Mouse (Mus musculus) forebrain, embryonic 12.5 days (tissue): Measurements from ENCODE around the gene Ahcyl1. TPM values are rescaled to one million over a fixed set of nuclear protein-coding genes. Genes with fewer than 3 reads are reported as not detected.

Source experiments
- ATAC-seq: fragments of 200-750 bp; cut with Nextera tagmentation; 2 replicates; pipeline ENCODE4 v1.8.0; 2017; ENCODE audit warnings: moderate TSS enrichment; ENCODE audit not compliant: low FRiP score
- H3K27ac ChIP-seq: fragments of 300-500 bp; sonication (generic); 2 replicates; pipeline ENCODE4 v1.5.1; 2016; ENCODE audit warnings: mild to moderate bottlenecking
- H3K27me3 ChIP-seq: fragments of 300-500 bp; sonication (generic); 2 replicates; pipeline ENCODE4 v1.6.1; 2016; ENCODE audit warnings: mild to moderate bottlenecking
- H3K36me3 ChIP-seq: fragments of 300-500 bp; sonication (generic); replicated peaks from 2 replicates; pipeline ENCODE4 v1.6.1; 2016; ENCODE audit warnings: mild to moderate bottlenecking
- H3K4me1 ChIP-seq: fragments of 300-500 bp; sonication (generic); 2 replicates; pipeline ENCODE4 v1.6.1; 2016
- H3K4me2 ChIP-seq: fragments of 300-500 bp; sonication (generic); 2 replicates; pipeline ENCODE4 v1.6.1; 2016; ENCODE audit warnings: mild to moderate bottlenecking, moderate library complexity
- H3K4me3 ChIP-seq: fragments of 300-500 bp; sonication (generic); replicated peaks from 2 replicates; pipeline ENCODE4 v1.5.1; 2016; ENCODE audit warnings: mild to moderate bottlenecking
- H3K9ac ChIP-seq: fragments of 300-500 bp; sonication (generic); 2 replicates; pipeline ENCODE4 v1.6.1; 2016; ENCODE audit warnings: mild to moderate bottlenecking
- H3K9me3 ChIP-seq: fragments of 300-500 bp; sonication (generic); 2 replicates; pipeline ENCODE4 v1.6.1; 2016
- WGBS: fragments of 180-500 bp; shearing (Covaris S2); methylation state at CpG from one replicate; pipeline ENCODE4 v1.1.7; 2016; 5-methylcytosine and 5-hydroxymethylcytosine counted together
- polyA plus RNA-seq: library from polyadenylated mRNA; unstranded; fragments of >200 nt; fragmentation: Nextera tagmentation; extraction: Ambion mirVana; gene quantifications from 2 replicates; pipeline ENCODE4 v1.2.1, GENCODE M21; 2016

Ahcyl1 gene
- polyA plus RNA-seq, 1 experiment from 2014 or later: 124 TPM

DNA sequence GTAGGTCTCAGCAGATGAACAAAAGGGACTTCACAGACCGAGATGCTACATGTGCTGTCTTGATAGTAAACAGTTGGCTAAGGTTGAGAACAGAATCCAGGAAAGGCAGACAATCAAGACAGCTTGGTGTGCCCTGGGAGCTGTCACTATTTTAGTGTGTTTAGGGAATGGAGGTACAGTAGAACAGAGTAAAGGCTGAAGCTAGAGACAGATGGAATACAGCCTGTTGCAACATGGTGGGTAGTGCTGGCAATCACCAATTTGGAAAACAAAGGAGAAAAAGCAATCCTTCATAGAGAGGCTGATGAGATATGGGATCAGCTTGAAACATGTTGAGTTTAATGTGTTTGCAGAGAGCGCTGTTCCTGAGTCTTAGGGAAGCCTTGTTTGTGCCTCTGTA is 4.3 kb upstream of the Ahcyl1 start:
- Histone ChIP-seq H3K4me3 (no peak overlapping the region), H3K4me1 (peaks cover 4% of the 10 kb centered on the region; the same call in 1 of the 2 replicates), H3K27ac (no peak overlapping the region), H3K4me2 (no peak overlapping the region), H3K27me3 (no peaks in the 10 kb centered on the region), H3K9ac (no peak overlapping the region), H3K36me3 (no peaks in the 10 kb centered on the region), H3K9me3 (no peaks in the 10 kb centered on the region)
- 89% methylated on average over 2 of the region's 2 CpGs for whole genome bisulfite sequencing
- ATAC-seq: no peak

DNA sequence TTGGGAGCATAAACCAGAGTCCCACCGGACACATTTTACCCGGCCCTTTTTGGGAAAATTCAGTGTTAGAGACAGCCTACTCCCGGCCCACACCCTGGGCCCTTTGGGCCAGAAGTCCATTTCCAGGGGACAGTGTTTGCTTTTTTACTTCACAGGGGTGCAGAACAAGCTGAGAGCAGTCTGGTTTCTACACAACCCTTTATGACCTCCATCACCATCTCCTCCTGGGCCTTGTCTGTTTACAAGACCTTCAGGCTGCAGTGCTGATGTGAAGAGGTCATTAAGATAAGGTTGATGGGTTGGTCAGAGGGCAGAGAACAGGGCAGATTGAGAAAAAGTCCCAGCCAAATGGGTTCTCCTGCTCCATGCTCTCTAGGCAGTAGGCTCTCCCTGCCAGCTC is 550 bp upstream of the Ahcyl1 start:
- WGBS: 46% methylated on average over 3 of the region's 3 CpGs
- Histone ChIP-seq H3K36me3 (no peaks in the 10 kb centered on the region), H3K4me2 (peak overlapping the region; percentile 33), H3K27ac (no peak overlapping the region), H3K4me1 (peaks cover 28% of the 10 kb centered on the region), H3K4me3 (peak overlapping the region; percentile 64; the same call in 1 of the 2 replicates), H3K9ac (no peak overlapping the region), H3K27me3 (no peaks in the 10 kb centered on the region), H3K9me3 (no peaks in the 10 kb centered on the region)
- no peak; the same call in 1 of the 2 replicates for ATAC-seq

- H3K4me3 ChIP-seq: peak overlapping the region; percentile 64
- no peaks in the 10 kb centered on the region for H3K36me3 ChIP-seq
- H3K4me1 ChIP-seq: peaks cover 41% of the 10 kb centered on the region
- H3K27ac ChIP-seq: peak overlapping the region; percentile 93
- H3K9ac ChIP-seq: peak overlapping the region; percentile 97
- WGBS: 4% methylated on average over 16 of the region's 16 CpGs
- H3K4me2 ChIP-seq: peak overlapping the region; percentile 90
- H3K27me3 ChIP-seq: no peaks in the 10 kb centered on the region
- H3K9me3 ChIP-seq: no peaks in the 10 kb centered on the region
- no peak for ATAC-seq
These were observed 977 bp downstream of the Ahcyl1 start for GRCm38 (mm10) chr3:107695219-107695947.

- no peak overlapping the region for H3K27ac ChIP-seq
- H3K4me1 ChIP-seq: peaks cover 44% of the 10 kb centered on the region
- no peaks in the 10 kb centered on the region for H3K36me3 ChIP-seq
- peak overlapping the region; percentile 97 for H3K9ac ChIP-seq
- peak overlapping the region; percentile 64 for H3K4me3 ChIP-seq
- H3K9me3 ChIP-seq: no peaks in the 10 kb centered on the region
- 63% methylated on average over 2 of the region's 2 CpGs for WGBS
- ATAC-seq: no peak
- H3K4me2 ChIP-seq: peak overlapping the region; percentile 90
- no peaks in the 10 kb centered on the region for H3K27me3 ChIP-seq
These were observed 2.0 kb downstream of the Ahcyl1 start for GRCm38 (mm10) chr3:107694256-107694900.

GRCm38 (mm10) chr3:107690366-107690765 is 6.0 kb downstream of the Ahcyl1 start:
- no peak for ATAC-seq
- Histone ChIP-seq H3K4me2 (no peak overlapping the region), H3K4me1 (peaks cover 41% of the 10 kb centered on the region), H3K9me3 (no peaks in the 10 kb centered on the region), H3K27ac (no peak overlapping the region), H3K4me3 (no peak overlapping the region), H3K27me3 (no peaks in the 10 kb centered on the region), H3K9ac (no peak overlapping the region), H3K36me3 (no peaks in the 10 kb centered on the region)
- WGBS: 75% methylated on average over 2 of the region's 2 CpGs

GRCm38 (mm10) chr3:107689245-107689644 is 7.1 kb downstream of the Ahcyl1 start:
- Histone ChIP-seq H3K27ac (no peak overlapping the region), H3K4me3 (no peak overlapping the region), H3K27me3 (no peaks in the 10 kb centered on the region), H3K9ac (no peak overlapping the region), H3K4me1 (peaks cover 30% of the 10 kb centered on the region), H3K4me2 (no peak overlapping the region), H3K9me3 (no peaks in the 10 kb centered on the region), H3K36me3 (no peaks in the 10 kb centered on the region)
- no peak for ATAC-seq

GRCm38 (mm10) chr3:107688236-107688635 is 8.1 kb downstream of the Ahcyl1 start:
- no peaks in the 10 kb centered on the region for H3K27me3 ChIP-seq
- no peak overlapping the region for H3K27ac ChIP-seq
- no peaks in the 10 kb centered on the region for H3K36me3 ChIP-seq
- 82% methylated on average over 1 of the region's 1 CpGs for WGBS
- H3K4me3 ChIP-seq: no peak overlapping the region
- H3K4me2 ChIP-seq: no peak overlapping the region
- no peaks in the 10 kb centered on the region for H3K9me3 ChIP-seq
- H3K9ac ChIP-seq: no peak overlapping the region
- no peak for ATAC-seq
- H3K4me1 ChIP-seq: peaks cover 23% of the 10 kb centered on the region

DNA sequence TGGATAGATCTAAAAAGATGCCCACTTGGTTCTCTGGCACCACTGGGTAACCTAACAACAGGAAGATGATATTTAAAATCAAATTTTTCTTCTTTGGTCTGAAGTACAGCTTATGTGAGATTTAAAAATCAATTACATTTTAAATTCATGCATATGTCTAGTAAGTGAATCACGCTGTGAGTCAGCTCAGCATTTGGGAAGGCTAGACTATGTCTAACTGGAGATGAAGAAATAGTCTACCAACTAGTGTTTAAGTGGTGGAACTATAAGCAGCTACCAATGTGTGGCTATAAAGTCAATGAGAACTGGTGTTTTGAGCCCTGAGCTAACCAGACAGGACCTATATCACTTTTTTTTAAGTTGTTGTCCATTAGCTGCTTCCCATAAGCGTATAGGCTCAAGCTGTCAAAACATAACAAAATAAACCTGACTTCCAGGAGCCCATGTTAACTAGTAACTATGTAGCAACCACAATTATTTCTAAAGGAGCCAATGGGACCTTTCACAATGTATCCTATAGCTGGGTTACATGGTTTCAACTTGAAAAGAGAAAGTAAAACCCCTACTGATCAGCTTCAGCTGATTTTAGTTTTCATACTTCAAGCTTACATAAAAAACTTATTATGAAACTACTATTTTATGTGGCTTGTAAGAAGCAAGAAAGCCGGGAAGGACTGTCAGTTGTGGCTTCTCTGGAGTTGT is 9.9 kb downstream of the Ahcyl1 start:
- Histone ChIP-seq H3K9me3 (no peaks in the 10 kb centered on the region), H3K4me1 (peaks cover 17% of the 10 kb centered on the region), H3K4me2 (no peak overlapping the region), H3K27ac (no peak overlapping the region), H3K9ac (no peak overlapping the region), H3K36me3 (no peaks in the 10 kb centered on the region), H3K4me3 (no peak overlapping the region), H3K27me3 (no peaks in the 10 kb centered on the region)
- WGBS: 88% methylated on average over 3 of the region's 3 CpGs
- ATAC-seq: no peak

GRCm38 (mm10) chr3:107685652-107686051 is 10.7 kb downstream of the Ahcyl1 start:
- ATAC-seq: no peak
- Histone ChIP-seq H3K27me3 (no peaks in the 10 kb centered on the region), H3K9me3 (no peaks in the 10 kb centered on the region), H3K4me2 (no peak overlapping the region), H3K9ac (no peak overlapping the region), H3K27ac (no peak overlapping the region), H3K36me3 (no peaks in the 10 kb centered on the region), H3K4me3 (no peak overlapping the region), H3K4me1 (peaks cover 14% of the 10 kb centered on the region)
- 87% methylated on average over 2 of the region's 2 CpGs for WGBS

DNA sequence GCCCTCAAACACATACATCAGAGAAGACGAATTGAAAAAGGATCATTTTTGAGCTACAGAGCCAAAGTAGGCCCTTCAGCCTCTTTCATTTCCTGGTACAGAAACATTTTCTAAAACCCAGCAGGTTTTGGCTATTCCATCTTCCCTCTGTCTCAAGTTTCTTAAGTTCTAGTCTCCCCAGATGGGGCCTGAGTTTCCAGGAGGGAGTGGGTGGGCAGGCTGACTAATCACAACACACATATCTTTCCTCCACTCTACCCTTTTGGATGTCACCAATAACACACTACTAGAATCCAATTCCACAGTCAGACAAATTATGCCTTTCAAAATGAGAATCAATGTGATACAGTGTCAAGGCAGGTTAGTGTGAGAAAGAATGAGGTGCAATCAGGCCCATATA is 12.8 kb downstream of the Ahcyl1 start:
- Histone ChIP-seq H3K4me2 (no peak overlapping the region), H3K9me3 (no peaks in the 10 kb centered on the region), H3K9ac (no peak overlapping the region), H3K27ac (no peak overlapping the region), H3K27me3 (no peaks in the 10 kb centered on the region), H3K4me1 (peaks cover 14% of the 10 kb centered on the region), H3K4me3 (no peak overlapping the region), H3K36me3 (no peaks in the 10 kb centered on the region)
- no peak for ATAC-seq
- 86% methylated on average over 1 of the region's 1 CpGs for WGBS

- H3K9me3 ChIP-seq: no peaks in the 10 kb centered on the region
- WGBS: 45% methylated on average over 7 of the region's 7 CpGs
- H3K4me3 ChIP-seq: no peak overlapping the region
- peaks cover 18% of the 10 kb centered on the region for H3K36me3 ChIP-seq
- H3K27me3 ChIP-seq: no peaks in the 10 kb centered on the region
- H3K9ac ChIP-seq: no peak overlapping the region
- 0 out of 2 replicates have a peak overlapping the region, but pooled peaks have one; percentile 6 for H3K27ac ChIP-seq
- no peak overlapping the region for H3K4me2 ChIP-seq
- no peak for ATAC-seq
- H3K4me1 ChIP-seq: peaks cover 14% of the 10 kb centered on the region
These were observed 15.4 kb downstream of the Ahcyl1 start for GRCm38 (mm10) chr3:107680790-107681576.

GRCm38 (mm10) chr3:107671509-107671908 is 24.9 kb downstream of the Ahcyl1 start:
- Histone ChIP-seq H3K36me3 (peaks cover 88% of the 10 kb centered on the region), H3K4me2 (no peak overlapping the region)
- WGBS: 94% methylated on average over 2 of the region's 2 CpGs

More at GRCm38 (mm10) chr3:107671509-107671908, 24.9 kb downstream of the Ahcyl1 start:
- no peak for ATAC-seq
- Histone ChIP-seq H3K9me3 (no peaks in the 10 kb centered on the region), H3K27me3 (no peaks in the 10 kb centered on the region), H3K4me1 (no peaks in the 10 kb centered on the region), H3K27ac (no peak overlapping the region), H3K9ac (no peak overlapping the region), H3K4me3 (no peak overlapping the region)
